Mouse (Mus musculus): ENCODE results near the gene Runx1. TPM values are rescaled to one million over a fixed set of nuclear protein-coding genes. Genes with fewer than 3 reads are reported as not detected.

Gene Runx1
- polyA plus RNA-seq, 1 experiment from 2014 or later, result 2.1 TPM

DNA sequence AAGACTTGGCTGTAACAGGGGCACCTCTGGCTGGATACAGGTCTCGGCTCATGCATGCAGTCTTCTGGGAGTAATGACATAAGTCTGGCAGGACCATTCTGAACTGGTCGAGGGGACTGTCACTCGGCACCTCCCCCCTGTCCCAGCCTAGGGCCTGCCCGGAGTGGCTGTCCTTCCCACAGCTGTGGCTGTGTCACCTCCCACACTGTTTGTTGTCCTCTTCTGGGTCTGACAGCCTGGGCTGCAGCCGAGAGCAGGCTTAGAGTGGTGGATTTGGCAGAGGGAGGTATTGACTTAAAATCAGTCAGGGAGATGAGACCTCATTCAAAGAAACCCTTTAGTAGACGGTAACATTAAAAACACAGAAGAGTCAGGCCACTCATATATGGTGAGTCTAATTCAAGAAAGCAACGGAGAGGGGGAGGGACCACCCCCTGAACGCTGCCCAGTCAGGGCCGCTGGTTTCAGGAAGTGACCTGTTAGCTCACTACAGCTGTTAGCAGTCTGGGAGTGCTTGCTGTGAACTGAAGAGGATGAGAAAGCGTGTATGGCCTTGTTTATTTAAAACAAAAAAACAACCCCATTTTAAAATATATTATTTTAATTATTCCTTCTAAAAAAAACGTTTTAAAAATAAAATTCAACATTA, 193.7 kb downstream of the Runx1 start:
- ATAC-seq (replicated peaks; ENCODE audit: low FRiP score), result peak; percentile 75
- Histone ChIP-seq H3K27me3 (peaks cover 8% of the 10 kb centered on the region), H3K4me3 (replicated peaks) (no peak overlapping the region), H3K9me3 (replicated peaks) (no peaks in the 10 kb centered on the region), H3K9ac (no peak overlapping the region), H3K4me1 (peaks cover 29% of the 10 kb centered on the region), H3K36me3 (no peaks in the 10 kb centered on the region), H3K4me2 (peak overlapping the region; percentile 39), H3K27ac (peak overlapping the region; percentile 37)
- 15% methylated on average over 11 of the region's 11 CpGs for WGBS

DNA sequence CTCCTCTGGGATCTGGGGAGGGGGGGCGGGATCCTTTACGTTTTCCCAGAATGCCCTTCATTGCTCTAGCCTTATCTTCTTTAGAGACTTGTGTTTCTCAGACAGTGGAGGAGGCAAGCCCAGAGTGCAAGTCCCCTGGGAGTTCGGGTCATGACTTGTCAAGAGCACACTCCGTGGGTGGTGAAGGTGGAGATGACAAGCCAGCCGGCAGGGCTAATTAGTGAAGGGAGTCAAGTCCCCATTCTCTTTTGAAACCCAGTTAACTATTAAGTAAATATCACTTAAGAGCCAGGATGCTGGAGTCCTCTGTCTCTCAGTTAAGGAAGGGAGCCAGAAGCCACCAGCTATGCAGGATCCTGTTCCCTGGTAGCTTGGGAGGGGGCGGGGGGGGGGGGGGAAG, 194.3 kb downstream of the Runx1 start:
- Histone ChIP-seq H3K27ac (no peak overlapping the region), H3K4me2 (no peak overlapping the region), H3K9me3 (replicated peaks) (no peaks in the 10 kb centered on the region), H3K4me1 (peaks cover 29% of the 10 kb centered on the region), H3K36me3 (no peaks in the 10 kb centered on the region), H3K27me3 (peaks cover 8% of the 10 kb centered on the region), H3K4me3 (replicated peaks) (no peak overlapping the region), H3K9ac (no peak overlapping the region)
- 25% methylated on average over 6 of the region's 6 CpGs for WGBS
- peak; percentile 13; the same call in 1 of the 2 replicates for ATAC-seq (replicated peaks; ENCODE audit: low FRiP score)

DNA sequence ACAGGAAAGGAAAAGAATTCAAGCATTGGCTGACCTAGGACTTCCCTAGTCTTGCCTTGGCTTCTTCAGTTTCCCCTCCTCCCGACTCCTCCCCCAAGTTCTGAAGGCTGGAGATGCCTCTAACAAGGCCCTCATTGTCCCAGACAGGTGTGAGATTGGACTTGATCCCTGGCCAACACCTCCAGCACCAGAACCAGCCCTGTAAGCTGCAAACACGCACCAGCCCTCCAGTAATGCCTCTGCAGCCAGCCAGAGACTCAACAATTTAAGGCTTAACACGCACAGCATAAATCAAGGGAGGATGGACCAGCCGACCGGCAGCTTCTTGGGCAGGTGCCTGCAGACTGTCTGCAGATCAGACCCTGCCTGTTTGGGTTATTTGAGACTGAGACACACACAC, 195.0 kb downstream of the Runx1 start:
- no peaks in the 10 kb centered on the region for H3K9me3 ChIP-seq (replicated peaks)
- H3K36me3 ChIP-seq, result no peaks in the 10 kb centered on the region
- peaks cover 29% of the 10 kb centered on the region for H3K4me1 ChIP-seq
- H3K27me3 ChIP-seq, result peaks cover 8% of the 10 kb centered on the region
- no peak for ATAC-seq (replicated peaks; ENCODE audit: low FRiP score)
- no peak overlapping the region for H3K27ac ChIP-seq
- 44% methylated on average over 5 of the region's 5 CpGs for WGBS
- H3K4me3 ChIP-seq (replicated peaks), result no peak overlapping the region
- no peak overlapping the region for H3K4me2 ChIP-seq
- no peak overlapping the region for H3K9ac ChIP-seq

DNA sequence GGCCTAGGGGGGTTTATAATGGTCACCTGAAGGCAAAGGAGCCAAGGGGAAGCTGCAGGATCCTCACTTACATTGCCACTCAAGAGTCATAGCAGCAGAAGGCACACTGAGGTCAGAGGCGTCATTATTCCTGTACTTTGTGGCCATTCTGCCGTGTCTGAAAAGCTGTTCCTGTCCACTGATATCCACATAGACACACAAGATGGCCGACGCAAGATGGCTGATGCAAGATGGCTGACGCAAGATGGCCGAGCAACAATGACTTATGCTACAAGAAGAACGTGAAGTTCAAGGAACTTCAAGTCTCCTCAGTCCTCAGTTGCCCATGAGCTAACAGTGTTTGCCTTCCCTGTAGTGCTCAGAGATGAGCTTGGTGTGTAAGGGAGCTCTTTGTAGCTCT, 196.1 kb downstream of the Runx1 start:
- Histone ChIP-seq H3K4me1 (peaks cover 29% of the 10 kb centered on the region), H3K4me3 (replicated peaks) (no peak overlapping the region), H3K4me2 (no peak overlapping the region), H3K36me3 (no peaks in the 10 kb centered on the region), H3K9me3 (replicated peaks) (no peaks in the 10 kb centered on the region), H3K9ac (no peak overlapping the region), H3K27ac (no peak overlapping the region), H3K27me3 (peaks cover 10% of the 10 kb centered on the region; the same call in 1 of the 2 replicates)
- ATAC-seq (replicated peaks; ENCODE audit: low FRiP score), result no peak
- WGBS, result 95% methylated on average over 7 of the region's 7 CpGs

DNA sequence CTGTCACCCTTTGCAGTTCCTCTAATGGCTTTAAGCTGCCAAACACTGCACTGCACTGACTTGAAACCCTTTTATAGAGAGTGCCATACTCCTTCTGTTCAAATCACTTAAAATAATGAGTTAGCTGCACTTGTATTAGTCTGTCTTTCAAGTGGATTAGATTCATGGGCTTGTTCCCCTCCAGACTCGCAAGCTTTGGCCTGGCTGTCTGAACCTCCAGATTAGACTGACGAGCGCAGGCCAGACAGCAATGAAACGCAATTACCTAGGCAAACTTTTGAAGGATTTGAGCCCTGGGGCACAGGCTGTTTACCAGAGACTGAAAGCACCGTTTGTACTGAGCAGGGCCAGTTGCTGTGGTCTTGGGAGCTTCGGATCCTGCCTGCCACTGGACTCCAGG, 198.7 kb downstream of the Runx1 start:
- no peaks in the 10 kb centered on the region for H3K9me3 ChIP-seq (replicated peaks)
- H3K4me3 ChIP-seq (replicated peaks), result no peak overlapping the region
- H3K27me3 ChIP-seq, result 0 out of 2 replicates have a peak, but pooled peaks cover 11% of the 10 kb centered on the region
- no peak overlapping the region for H3K4me2 ChIP-seq
- no peak for ATAC-seq (replicated peaks; ENCODE audit: low FRiP score)
- no peaks in the 10 kb centered on the region for H3K36me3 ChIP-seq
- no peak overlapping the region for H3K27ac ChIP-seq
- 40% methylated on average over 6 of the region's 6 CpGs for WGBS
- H3K4me1 ChIP-seq, result peaks cover 23% of the 10 kb centered on the region
- no peak overlapping the region for H3K9ac ChIP-seq

DNA sequence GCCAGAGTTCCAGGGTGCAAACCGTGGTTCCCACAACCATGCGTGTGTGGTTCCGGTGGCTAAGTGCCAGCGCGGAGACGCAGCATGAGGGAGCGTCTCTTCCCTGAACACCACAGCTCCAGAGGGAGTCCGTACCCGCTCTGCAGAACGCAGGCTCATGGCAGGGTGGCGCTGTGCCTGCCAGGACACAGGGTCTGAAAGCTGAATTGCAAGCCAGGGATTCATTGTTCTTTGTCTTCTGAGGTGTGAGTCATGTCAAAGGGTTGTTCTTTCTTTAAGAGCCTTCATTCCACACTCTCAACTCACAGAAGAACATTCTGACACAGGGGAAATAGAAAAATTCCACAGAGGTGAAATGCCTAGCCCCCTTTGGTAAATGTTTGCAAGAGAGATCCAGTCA, 202.0 kb downstream of the Runx1 start:
- Histone ChIP-seq H3K9ac (no peak overlapping the region), H3K9me3 (replicated peaks) (no peaks in the 10 kb centered on the region), H3K4me2 (no peak overlapping the region), H3K4me3 (replicated peaks) (no peak overlapping the region), H3K27me3 (0 out of 2 replicates have a peak, but pooled peaks cover 16% of the 10 kb centered on the region), H3K27ac (no peak overlapping the region), H3K36me3 (no peaks in the 10 kb centered on the region), H3K4me1 (peaks cover 7% of the 10 kb centered on the region; the same call in 1 of the 2 replicates)
- 91% methylated on average over 11 of the region's 11 CpGs for WGBS
- no peak for ATAC-seq (replicated peaks; ENCODE audit: low FRiP score)

DNA sequence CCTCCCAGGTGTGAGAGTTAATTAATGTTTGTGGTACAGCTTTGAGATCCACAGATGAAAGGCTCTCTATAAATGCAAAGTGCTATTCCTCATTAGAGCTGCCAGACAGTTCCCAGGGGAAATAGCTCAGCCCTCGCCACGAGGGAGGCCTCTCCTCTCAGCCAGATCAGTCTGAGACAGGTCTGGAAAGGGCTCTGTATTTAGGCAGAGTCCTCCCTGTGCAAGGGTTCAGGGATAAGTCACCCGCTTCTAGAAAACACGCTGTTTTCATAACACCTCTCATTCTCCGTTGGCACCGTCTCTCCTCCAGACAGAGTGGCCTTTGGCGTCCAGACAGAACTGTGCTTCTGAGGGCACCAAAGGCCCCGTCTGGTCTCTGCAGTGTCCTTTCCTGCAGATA, 204.1 kb downstream of the Runx1 start:
- Histone ChIP-seq H3K9ac (no peak overlapping the region), H3K9me3 (replicated peaks) (0 out of 2 replicates have a peak, but pooled peaks cover 4% of the 10 kb centered on the region), H3K4me1 (peaks cover 3% of the 10 kb centered on the region; the same call in 1 of the 2 replicates), H3K27ac (no peak overlapping the region), H3K27me3 (0 out of 2 replicates have a peak, but pooled peaks cover 12% of the 10 kb centered on the region), H3K36me3 (no peaks in the 10 kb centered on the region), H3K4me3 (replicated peaks) (no peak overlapping the region), H3K4me2 (no peak overlapping the region)
- ATAC-seq (replicated peaks; ENCODE audit: low FRiP score), result no peak
- WGBS, result 58% methylated on average over 8 of the region's 8 CpGs

DNA sequence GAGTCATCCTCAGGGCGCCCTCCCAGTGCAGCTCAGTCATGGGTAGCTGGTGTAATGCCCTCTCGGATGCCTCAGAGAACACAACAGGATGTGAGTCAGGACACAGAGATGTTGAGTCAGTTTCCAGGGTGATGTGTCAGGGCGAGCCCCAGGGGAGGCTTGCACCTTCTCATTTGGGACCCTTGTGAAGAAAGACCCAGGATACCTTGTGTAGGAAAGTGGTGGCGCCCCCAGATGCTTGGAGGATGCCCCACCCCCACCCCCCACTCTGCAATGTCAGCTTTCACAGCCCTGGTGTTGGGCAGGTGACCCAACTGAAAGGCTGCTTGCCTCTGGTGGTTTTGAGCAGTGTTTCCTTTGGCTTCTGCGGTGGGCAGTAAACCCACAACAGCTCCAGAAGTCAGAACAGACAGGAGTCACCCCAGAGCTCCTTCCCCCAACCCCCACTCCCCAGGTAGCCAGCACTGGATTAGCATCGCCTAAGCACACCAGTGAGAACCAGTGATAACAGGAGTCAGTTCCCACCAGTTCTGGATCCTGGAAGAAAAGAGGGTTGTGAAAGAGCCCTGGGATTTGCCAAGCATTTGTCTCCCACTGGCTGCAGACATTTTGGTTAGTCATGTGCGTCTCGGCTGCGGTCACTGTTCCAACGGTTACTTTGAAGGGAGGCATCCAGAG, 205.0 kb downstream of the Runx1 start:
- H3K27me3 ChIP-seq, result 0 out of 2 replicates have a peak, but pooled peaks cover 12% of the 10 kb centered on the region
- WGBS, result 60% methylated on average over 10 of the region's 10 CpGs
- peaks cover 3% of the 10 kb centered on the region; the same call in 1 of the 2 replicates for H3K4me1 ChIP-seq
- no peak overlapping the region for H3K9ac ChIP-seq
- 0 out of 2 replicates have a peak, but pooled peaks cover 4% of the 10 kb centered on the region for H3K9me3 ChIP-seq (replicated peaks)
- H3K27ac ChIP-seq, result no peak overlapping the region
- no peak for ATAC-seq (replicated peaks; ENCODE audit: low FRiP score)
- no peak overlapping the region for H3K4me3 ChIP-seq (replicated peaks)
- H3K36me3 ChIP-seq, result no peaks in the 10 kb centered on the region
- no peak overlapping the region for H3K4me2 ChIP-seq

DNA sequence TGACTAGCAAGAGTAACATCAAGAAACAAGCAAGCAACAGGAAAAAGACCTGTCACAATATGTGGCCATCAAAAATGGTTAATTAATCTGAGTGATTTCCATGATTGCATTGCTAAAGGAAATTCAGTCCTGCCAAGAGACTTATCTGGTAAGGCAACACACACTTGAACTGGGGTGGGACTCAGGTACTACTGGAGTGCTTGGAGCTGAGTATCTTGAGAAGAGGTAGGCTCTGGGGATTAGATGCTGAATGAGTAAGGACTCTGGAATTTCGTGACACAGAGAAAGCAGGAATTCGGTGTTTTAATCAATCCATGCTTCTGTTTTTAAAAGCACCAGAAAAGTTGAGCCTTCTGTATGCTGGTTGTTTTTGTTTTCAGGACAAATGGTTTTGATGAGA, 209.1 kb downstream of the Runx1 start:
- Histone ChIP-seq H3K27me3 (0 out of 2 replicates have a peak, but pooled peaks cover under 1% of the 10 kb centered on the region), H3K9ac (no peak overlapping the region), H3K27ac (no peak overlapping the region), H3K4me1 (peaks cover 14% of the 10 kb centered on the region), H3K4me3 (replicated peaks) (no peak overlapping the region), H3K9me3 (replicated peaks) (0 out of 2 replicates have a peak, but pooled peaks cover 4% of the 10 kb centered on the region), H3K36me3 (no peaks in the 10 kb centered on the region), H3K4me2 (no peak overlapping the region)
- whole genome bisulfite sequencing, result 87% methylated on average over 2 of the region's 2 CpGs
- ATAC-seq (replicated peaks; ENCODE audit: low FRiP score), result no peak

DNA sequence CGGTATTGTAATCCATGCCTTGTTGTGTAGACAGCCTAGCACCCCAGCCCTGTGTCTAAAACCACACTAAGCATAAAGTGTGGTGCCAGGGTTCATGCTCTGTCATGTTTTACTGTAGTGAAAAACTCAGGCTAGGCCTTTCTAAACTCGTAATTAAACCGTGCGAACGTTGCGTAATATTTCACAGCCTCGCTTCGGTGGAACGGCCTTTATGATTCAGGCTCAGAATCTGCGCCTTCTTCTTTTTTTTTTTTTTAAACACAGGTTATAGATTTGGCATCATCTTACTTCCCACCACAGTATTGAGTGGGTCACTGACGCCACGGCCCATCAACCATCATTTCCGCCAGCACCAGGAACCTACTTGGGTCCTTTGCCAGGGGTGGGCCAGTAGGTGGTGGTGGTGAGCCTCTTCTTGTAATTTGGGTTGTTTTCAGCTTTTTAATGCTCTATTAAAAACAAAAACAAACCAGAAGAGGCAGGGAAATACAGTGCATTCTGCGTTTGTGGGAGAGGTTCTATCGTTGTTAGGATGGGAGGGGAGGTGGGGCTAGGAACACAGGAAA, 210.6 kb downstream of the Runx1 start:
- H3K4me2 ChIP-seq, result no peak overlapping the region
- H3K4me3 ChIP-seq (replicated peaks), result no peak overlapping the region
- H3K4me1 ChIP-seq, result peaks cover 17% of the 10 kb centered on the region
- H3K27me3 ChIP-seq, result 0 out of 2 replicates have a peak, but pooled peaks cover 6% of the 10 kb centered on the region
- H3K36me3 ChIP-seq, result no peaks in the 10 kb centered on the region
- WGBS, result 83% methylated on average over 15 of the region's 15 CpGs
- ATAC-seq (replicated peaks; ENCODE audit: low FRiP score), result no peak
- no peak overlapping the region for H3K9ac ChIP-seq
- H3K9me3 ChIP-seq (replicated peaks), result 0 out of 2 replicates have a peak, but pooled peaks cover 4% of the 10 kb centered on the region
- no peak overlapping the region for H3K27ac ChIP-seq

DNA sequence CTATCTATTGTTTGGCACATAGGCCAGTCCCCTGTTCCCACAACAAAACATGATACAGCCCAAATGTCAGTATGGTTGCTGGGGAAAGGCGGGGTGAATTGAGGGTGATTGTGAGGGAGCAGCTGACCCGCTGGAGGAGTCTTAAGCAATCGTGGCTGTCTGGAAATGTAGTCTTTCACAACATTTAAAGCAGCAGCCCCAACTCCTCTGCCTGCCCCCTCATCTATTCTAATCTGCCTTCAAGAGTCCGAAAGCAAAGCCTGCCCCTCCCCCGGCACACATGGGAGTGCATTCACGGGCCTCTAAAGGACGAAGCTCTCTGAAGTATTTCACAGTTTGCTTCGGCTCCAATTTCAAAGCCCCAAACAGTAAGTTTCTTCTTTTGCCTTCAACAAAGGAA, 213.4 kb downstream of the Runx1 start:
- Histone ChIP-seq H3K4me3 (replicated peaks) (no peak overlapping the region), H3K36me3 (no peaks in the 10 kb centered on the region), H3K27ac (no peak overlapping the region), H3K27me3 (peaks cover 15% of the 10 kb centered on the region), H3K9me3 (replicated peaks) (no peaks in the 10 kb centered on the region), H3K4me1 (peaks cover 37% of the 10 kb centered on the region), H3K4me2 (no peak overlapping the region), H3K9ac (no peak overlapping the region)
- ATAC-seq (replicated peaks; ENCODE audit: low FRiP score), result no peak
- WGBS, result 27% methylated on average over 8 of the region's 8 CpGs

DNA sequence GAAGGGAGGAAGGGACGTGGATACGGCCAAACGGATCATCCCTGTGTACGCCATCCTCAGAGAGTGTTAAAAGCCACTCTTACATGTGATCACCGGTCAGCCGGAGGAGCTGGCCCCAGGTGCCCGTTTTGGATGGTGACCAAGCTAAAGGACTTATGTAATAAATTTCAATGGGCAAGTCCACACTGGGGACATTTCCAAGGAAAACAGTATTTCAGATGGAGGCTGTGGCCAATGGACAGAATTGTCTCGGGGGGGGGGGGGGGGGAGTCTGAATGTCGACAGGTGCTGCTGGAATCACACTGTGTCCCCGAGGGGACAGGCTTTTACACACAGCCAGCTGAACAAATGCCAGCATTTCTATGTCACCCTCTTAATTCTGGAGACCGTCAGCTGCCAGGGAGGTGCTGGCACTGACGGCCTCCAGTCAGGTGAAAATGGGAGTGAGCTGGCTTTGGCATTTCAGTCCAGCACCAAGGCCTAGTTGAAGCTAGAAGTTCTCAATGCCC, 214.3 kb downstream of the Runx1 start:
- Histone ChIP-seq H3K9ac (no peak overlapping the region), H3K27ac (no peak overlapping the region), H3K4me3 (replicated peaks) (no peak overlapping the region), H3K4me2 (no peak overlapping the region), H3K9me3 (replicated peaks) (no peaks in the 10 kb centered on the region), H3K27me3 (peaks cover 24% of the 10 kb centered on the region), H3K36me3 (no peaks in the 10 kb centered on the region), H3K4me1 (peaks cover 37% of the 10 kb centered on the region)
- ATAC-seq (replicated peaks; ENCODE audit: low FRiP score), result no peak
- 79% methylated on average over 12 of the region's 12 CpGs for WGBS
